Mouse (Mus musculus): ENCODE measurements at regions not wholly inside any gene's neighbourhood (a gene's known extent, or its start where the extent isn't known, plus 50 kb on each side); places are given as distances from the start of the nearest gene placed in this dataset.

GRCm38 (mm10) chr13:34540646-34541045 is 112.6 kb downstream of the Pxdc1 start:
- TF ChIP-seq CTCF (IDR thresholded peaks at IDR 0.05) (no peak), EP300 (IDR thresholded peaks at IDR 0.05) (no peak)

Measured in lung, postnatal 0 days (tissue).